Mouse (Mus musculus) heart, embryonic 10.5 days (tissue): ENCODE results near the gene Plcg2. TPM values are rescaled to one million over a fixed set of nuclear protein-coding genes. Genes with fewer than 3 reads are reported as not detected.
A peak's percentile ranks its signal among the peaks of the same experiment; 100 is the strongest.

Source experiments
- DNase-seq: peaks from one replicate; pipeline ENCODE4 v3.0.0-alpha.2; 2017; ENCODE audit warnings: low spot score
- H3K27ac ChIP-seq: fragments of 300-500 bp; sonication (generic); 2 replicates; pipeline ENCODE4 v1.5.1; 2016; ENCODE audit warnings: mild to moderate bottlenecking
- H3K27me3 ChIP-seq: fragments of 300-500 bp; sonication (generic); 2 replicates; pipeline ENCODE4 v1.6.1; 2016; ENCODE audit warnings: mild to moderate bottlenecking; ENCODE audit not compliant: poor library complexity, insufficient read depth, severe bottlenecking
- H3K36me3 ChIP-seq: fragments of 300-500 bp; sonication (generic); 2 replicates; pipeline ENCODE4 v1.6.1; 2016; ENCODE audit warnings: mild to moderate bottlenecking, moderate library complexity
- H3K4me1 ChIP-seq: fragments of 300-500 bp; sonication (generic); 2 replicates; pipeline ENCODE4 v1.6.1; 2016; ENCODE audit warnings: mild to moderate bottlenecking
- H3K4me3 ChIP-seq: fragments of 300-500 bp; sonication (generic); 2 replicates; pipeline ENCODE4 v1.5.1; 2016; ENCODE audit warnings: mild to moderate bottlenecking, moderate library complexity
- H3K9me3 ChIP-seq: fragments of 300-500 bp; sonication (generic); 2 replicates; pipeline ENCODE4 v1.6.1; 2016; ENCODE audit warnings: mild to moderate bottlenecking, moderate library complexity
- WGBS: fragments of 180-500 bp; shearing (Covaris S2); methylation state at CpG from one replicate; pipeline ENCODE4 v1.1.7; 2016; 5-methylcytosine and 5-hydroxymethylcytosine counted together
- polyA plus RNA-seq: library from polyadenylated mRNA; unstranded; fragments of >200 nt; fragmentation: Nextera tagmentation; extraction: Ambion mirVana; gene quantifications from 2 replicates; pipeline ENCODE4 v1.2.1, GENCODE M21; 2016

Gene Plcg2
- polyA plus RNA-seq, 1 experiment from 2014 or later, result 6.8 TPM

GRCm38 (mm10) chr8:117536862-117537261, 38.8 kb downstream of the Plcg2 start:
- no peak for DNase-seq
- Histone ChIP-seq H3K27ac (0 out of 2 replicates have a peak overlapping the region, but pooled peaks have one; percentile 2), H3K4me1 (peaks cover 41% of the 10 kb centered on the region), H3K36me3 (no peaks in the 10 kb centered on the region), H3K4me3 (no peak overlapping the region), H3K9me3 (no peaks in the 10 kb centered on the region), H3K27me3 (no peaks in the 10 kb centered on the region)
- 55% methylated on average over 5 of the region's 6 CpGs for WGBS

GRCm38 (mm10) chr8:117537751-117538150, 39.7 kb downstream of the Plcg2 start:
- DNase-seq, result no peak
- Histone ChIP-seq H3K4me1 (peaks cover 47% of the 10 kb centered on the region), H3K36me3 (no peaks in the 10 kb centered on the region), H3K4me3 (no peak overlapping the region), H3K9me3 (no peaks in the 10 kb centered on the region), H3K27ac (0 out of 2 replicates have a peak overlapping the region, but pooled peaks have one; percentile 13), H3K27me3 (no peaks in the 10 kb centered on the region)
- 75% methylated on average over 7 of the region's 7 CpGs for WGBS

GRCm38 (mm10) chr8:117542951-117543350, 44.9 kb downstream of the Plcg2 start:
- H3K9me3 ChIP-seq, result no peaks in the 10 kb centered on the region
- no peak for DNase-seq
- H3K27me3 ChIP-seq, result no peaks in the 10 kb centered on the region
- peak overlapping the region; percentile 84 for H3K27ac ChIP-seq
- peaks cover 51% of the 10 kb centered on the region for H3K4me1 ChIP-seq
- H3K36me3 ChIP-seq, result no peaks in the 10 kb centered on the region
- no peak overlapping the region for H3K4me3 ChIP-seq

- DNase-seq, result no peak
- Histone ChIP-seq H3K27ac (peak overlapping the region; percentile 84), H3K4me1 (peaks cover 45% of the 10 kb centered on the region), H3K27me3 (no peaks in the 10 kb centered on the region), H3K4me3 (no peak overlapping the region), H3K9me3 (no peaks in the 10 kb centered on the region), H3K36me3 (no peaks in the 10 kb centered on the region)
- 16% methylated on average over 6 of the region's 6 CpGs for WGBS
These were observed 45.7 kb downstream of the Plcg2 start for GRCm38 (mm10) chr8:117543789-117544188.

- H3K36me3 ChIP-seq, result no peaks in the 10 kb centered on the region
- peak overlapping the region; percentile 84; the same call in 1 of the 2 replicates for H3K27ac ChIP-seq
These were observed 47.0 kb downstream of the Plcg2 start for GRCm38 (mm10) chr8:117545043-117545442.

GRCm38 (mm10) chr8:117546386-117546785, 48.3 kb downstream of the Plcg2 start:
- no peaks in the 10 kb centered on the region for H3K36me3 ChIP-seq
- WGBS, result 81% methylated on average over 5 of the region's 5 CpGs
- no peak overlapping the region for H3K4me3 ChIP-seq
- no peaks in the 10 kb centered on the region for H3K27me3 ChIP-seq
- DNase-seq, result no peak
- no peaks in the 10 kb centered on the region for H3K9me3 ChIP-seq
- H3K4me1 ChIP-seq, result peaks cover 28% of the 10 kb centered on the region
- no peak overlapping the region for H3K27ac ChIP-seq

More at GRCm38 (mm10) chr8:117545043-117545442, 47.0 kb downstream of the Plcg2 start:
- Histone ChIP-seq H3K9me3 (no peaks in the 10 kb centered on the region), H3K4me3 (no peak overlapping the region), H3K4me1 (peaks cover 32% of the 10 kb centered on the region), H3K27me3 (no peaks in the 10 kb centered on the region)
- no peak for DNase-seq
- WGBS, result 69% methylated on average over 8 of the region's 8 CpGs

GRCm38 (mm10) chr8:117547945-117548344, 49.9 kb downstream of the Plcg2 start:
- H3K4me3 ChIP-seq, result no peak overlapping the region
- no peak overlapping the region for H3K27ac ChIP-seq
- H3K27me3 ChIP-seq, result no peaks in the 10 kb centered on the region
- no peaks in the 10 kb centered on the region for H3K36me3 ChIP-seq
- no peaks in the 10 kb centered on the region for H3K9me3 ChIP-seq
- H3K4me1 ChIP-seq, result peaks cover 18% of the 10 kb centered on the region
- no peak for DNase-seq
- WGBS, result 78% methylated on average over 5 of the region's 5 CpGs

- no peak for DNase-seq
- Histone ChIP-seq H3K4me3 (no peak overlapping the region), H3K27me3 (no peaks in the 10 kb centered on the region), H3K4me1 (peaks cover 15% of the 10 kb centered on the region), H3K27ac (no peak overlapping the region), H3K36me3 (no peaks in the 10 kb centered on the region), H3K9me3 (no peaks in the 10 kb centered on the region)
- WGBS, result 57% methylated on average over 4 of the region's 4 CpGs
These were observed 50.4 kb downstream of the Plcg2 start for GRCm38 (mm10) chr8:117548453-117548852.

GRCm38 (mm10) chr8:117550529-117550928, 52.4 kb downstream of the Plcg2 start:
- 83% methylated on average over 5 of the region's 5 CpGs for WGBS
- Histone ChIP-seq H3K4me3 (no peak overlapping the region), H3K27ac (no peak overlapping the region), H3K9me3 (no peaks in the 10 kb centered on the region), H3K4me1 (no peaks in the 10 kb centered on the region), H3K36me3 (no peaks in the 10 kb centered on the region), H3K27me3 (no peaks in the 10 kb centered on the region)
- DNase-seq, result no peak

- Histone ChIP-seq H3K4me3 (no peak overlapping the region), H3K4me1 (peaks cover 7% of the 10 kb centered on the region), H3K36me3 (no peaks in the 10 kb centered on the region), H3K9me3 (no peaks in the 10 kb centered on the region), H3K27ac (no peak overlapping the region), H3K27me3 (peaks cover 29% of the 10 kb centered on the region)
- 63% methylated on average over 4 of the region's 4 CpGs for whole genome bisulfite sequencing
- DNase-seq, result no peak
These were observed 62.9 kb downstream of the Plcg2 start for GRCm38 (mm10) chr8:117561014-117561413.

- Histone ChIP-seq H3K9me3 (no peaks in the 10 kb centered on the region), H3K36me3 (no peaks in the 10 kb centered on the region), H3K4me3 (peak overlapping the region; percentile 48), H3K4me1 (peaks cover 7% of the 10 kb centered on the region), H3K27ac (peak overlapping the region; percentile 25; the same call in 1 of the 2 replicates), H3K27me3 (peaks cover 33% of the 10 kb centered on the region)
- DNase-seq, result no peak
- WGBS, result 18% methylated on average over 17 of the region's 17 CpGs
These were observed 63.8 kb downstream of the Plcg2 start for GRCm38 (mm10) chr8:117561735-117562361.

GRCm38 (mm10) chr8:117562445-117563014, 64.4 kb downstream of the Plcg2 start:
- DNase-seq, result no peak
- peaks cover 7% of the 10 kb centered on the region for H3K4me1 ChIP-seq
- H3K27ac ChIP-seq, result peak overlapping the region; percentile 25; the same call in 1 of the 2 replicates
- H3K4me3 ChIP-seq, result peak overlapping the region; percentile 48
- no peaks in the 10 kb centered on the region for H3K9me3 ChIP-seq
- H3K27me3 ChIP-seq, result peaks cover 33% of the 10 kb centered on the region
- H3K36me3 ChIP-seq, result no peaks in the 10 kb centered on the region
- WGBS, result 23% methylated on average over 16 of the region's 16 CpGs

- no peaks in the 10 kb centered on the region for H3K4me1 ChIP-seq
- H3K27ac ChIP-seq, result no peak overlapping the region
- no peaks in the 10 kb centered on the region for H3K36me3 ChIP-seq
- H3K27me3 ChIP-seq, result peaks cover 11% of the 10 kb centered on the region
- H3K4me3 ChIP-seq, result no peak overlapping the region
- 23% methylated on average over 5 of the region's 5 CpGs for WGBS
- no peaks in the 10 kb centered on the region for H3K9me3 ChIP-seq
- DNase-seq, result no peak
These were observed 71.3 kb downstream of the Plcg2 start for GRCm38 (mm10) chr8:117569409-117569808.
